In genomic region chr11:11684930-11685852, GRCm38 (mm10) we compare ENCODE assay signal across 8 mouse cellular contexts. TPM values are rescaled to one million over a fixed set of nuclear protein-coding genes. Genes with fewer than 3 reads are reported as not detected.
DNase-seq lines count a peak whose midpoint lies in the region; ATAC-seq and TF ChIP-seq lines count a peak whose summit lies in the region.

TSS of gene Ikzf1 (plus strand) at chr11:11685003.

- 0 out of 2 replicates have a peak, but pooled peaks cover 13% of the 10 kb centered on the region for H3K4me1 ChIP-seq in heart, embryonic 10.5 days
- peaks cover 18% of the 10 kb centered on the region for H3K4me1 ChIP-seq in forebrain, embryonic 15.5 days
- H3K4me1 ChIP-seq in limb, embryonic 14.5 days (ENCODE audit: control insufficient read depth, insufficient read depth, low read length): 0 out of 2 replicates have a peak, but pooled peaks cover 6% of the 10 kb centered on the region
- peaks cover 12% of the 10 kb centered on the region for H3K4me1 ChIP-seq in neural tube, embryonic 12.5 days

- peak within 1 kb of the TSS; percentile 83 for H3K27ac ChIP-seq in heart, embryonic 10.5 days
- H3K27ac ChIP-seq in forebrain, embryonic 15.5 days (replicated peaks): no peak within 1 kb of the TSS
- H3K27ac ChIP-seq in limb, embryonic 14.5 days (replicated peaks; ENCODE audit: low read depth, low read length): no peak within 1 kb of the TSS
- H3K27ac ChIP-seq in neural tube, embryonic 12.5 days: no peak within 1 kb of the TSS

- peak within 1 kb of the TSS; percentile 81 for H3K4me3 ChIP-seq in heart, embryonic 10.5 days
- peak within 1 kb of the TSS; percentile 61 for H3K4me3 ChIP-seq in forebrain, embryonic 15.5 days
- H3K4me3 ChIP-seq in limb, embryonic 14.5 days (replicated peaks; ENCODE audit: low read length): peak within 1 kb of the TSS; percentile 56
- peak within 1 kb of the TSS; percentile 63 for H3K4me3 ChIP-seq in neural tube, embryonic 12.5 days

- 2% methylated on average over 100 of the region's 100 CpGs for WGBS in heart, embryonic 10.5 days
- 2% methylated on average over 95 of the region's 100 CpGs for WGBS in forebrain, embryonic 15.5 days
- 2% methylated on average over 39 of the region's 100 CpGs for WGBS in limb, embryonic 14.5 days
- WGBS in neural tube, embryonic 12.5 days: under 1% methylated on average over 79 of the region's 100 CpGs

- H3K9ac ChIP-seq in forebrain, embryonic 15.5 days (replicated peaks): peak within 1 kb of the TSS; percentile 37; the same call in 1 of the 2 replicates
- H3K9ac ChIP-seq in limb, embryonic 14.5 days (ENCODE audit: low read depth, low read length, severe bottlenecking): peak within 1 kb of the TSS; percentile 51
- H3K9ac ChIP-seq in neural tube, embryonic 12.5 days: peak within 1 kb of the TSS; percentile 44; the same call in 1 of the 2 replicates

- no peaks in the 10 kb centered on the region for H3K36me3 ChIP-seq in heart, embryonic 10.5 days
- H3K36me3 ChIP-seq in forebrain, embryonic 15.5 days: no peaks in the 10 kb centered on the region
- no peaks in the 10 kb centered on the region for H3K36me3 ChIP-seq in limb, embryonic 14.5 days (ENCODE audit: control insufficient read depth, insufficient read depth, low read length)
- no peaks in the 10 kb centered on the region for H3K36me3 ChIP-seq in neural tube, embryonic 12.5 days

- peak within 1 kb of the TSS; percentile 99 for H3K4me2 ChIP-seq in forebrain, embryonic 15.5 days (replicated peaks)
- peak within 1 kb of the TSS; percentile 98 for H3K4me2 ChIP-seq in limb, embryonic 14.5 days (replicated peaks; ENCODE audit: low read depth, low read length, severe bottlenecking)
- peak within 1 kb of the TSS; percentile 99 for H3K4me2 ChIP-seq in neural tube, embryonic 12.5 days (replicated peaks)

- no peaks in the 10 kb centered on the region for H3K9me3 ChIP-seq in heart, embryonic 10.5 days
- no peaks in the 10 kb centered on the region for H3K9me3 ChIP-seq in forebrain, embryonic 15.5 days
- no peaks in the 10 kb centered on the region for H3K9me3 ChIP-seq in limb, embryonic 14.5 days (ENCODE audit: control insufficient read depth, low read length)
- H3K9me3 ChIP-seq in neural tube, embryonic 12.5 days: no peaks in the 10 kb centered on the region

- intact Hi-C loops in heart, postnatal 36 days (cut with DNase I): no loop called here
- intact Hi-C loops in left cerebral cortex, postnatal 25 days (cut with DNase I): loop anchor here (5.0 kb wide), 1 partner anchor 123 kb away; no protein-coding TSS in a partner anchor

- H3K27me3 ChIP-seq in heart, embryonic 10.5 days (ENCODE audit: insufficient read depth, poor library complexity, severe bottlenecking): peaks cover 62% of the 10 kb centered on the region
- H3K27me3 ChIP-seq in forebrain, embryonic 15.5 days: peaks cover 40% of the 10 kb centered on the region
- H3K27me3 ChIP-seq in limb, embryonic 14.5 days (ENCODE audit: control insufficient read depth, insufficient read depth, low read length): peaks cover 50% of the 10 kb centered on the region
- H3K27me3 ChIP-seq in neural tube, embryonic 12.5 days (replicated peaks): peaks cover 35% of the 10 kb centered on the region

- no peak for TF ChIP-seq POLR2A in limb, embryonic 14.5 days (IDR thresholded peaks at IDR 0.05; ENCODE audit: borderline replicate concordance, extremely low read depth, insufficient read depth, insufficient read length)

- peak; percentile 76 for ATAC-seq in forebrain, embryonic 15.5 days (replicated peaks)
- ATAC-seq in limb, embryonic 14.5 days (ENCODE audit: low FRiP score, low read depth): peak; percentile 31; the same call in 1 of the 2 replicates
- peak; percentile 70 for ATAC-seq in neural tube, embryonic 12.5 days (ENCODE audit: low FRiP score, low read depth)

- peak; percentile 88 for DNase-seq in heart, embryonic 10.5 days (ENCODE audit: low spot score)
- no peak for DNase-seq in heart, postnatal 36 days
- peak; percentile 57 for DNase-seq in T-cell, adult 2 months (ENCODE audit: low spot score)
- DNase-seq in limb, embryonic 14.5 days (ENCODE audit: low spot score): no peak
- no peak for DNase-seq in left cerebral cortex, postnatal 25 days (ENCODE audit: low spot score in 2 of 2)
- no peak for DNase-seq in gastrocnemius, postnatal 10 days

RNA-seq across cellular contexts. Expression of gene Ikzf1, which starts in this region (rescaled TPM):
- 7.2 and 7.4 TPM in 2 replicates for polyA plus RNA-seq in heart, embryonic 10.5 days (2016; fragmentation: Nextera tagmentation; extraction: Ambion mirVana)
- total RNA-seq in heart, postnatal 36 days (2021): 1 to 10 TPM; 1.5 to 2.1 TPM
- polyA plus RNA-seq in forebrain, embryonic 15.5 days (2015; fragmentation: Nextera tagmentation; extraction: Ambion mirVana): 2.4 and 2.8 TPM in 2 replicates
- polyA plus RNA-seq in limb, embryonic 14.5 days (2012; rRNA removed): 5.0 and 7.2 TPM in 2 replicates
- 3.4 and 3.5 TPM in 2 replicates for polyA plus RNA-seq in limb, embryonic 14.5 days (2014; fragmentation: Nextera tagmentation; extraction: Ambion mirVana)
- polyA plus RNA-seq in neural tube, embryonic 12.5 days (2016; fragmentation: Nextera tagmentation; extraction: Ambion mirVana): 0.70 and 0.99 TPM in 2 replicates
- total RNA-seq in left cerebral cortex, postnatal 25 days (2021): 1 to 10 TPM; 3.1 to 4.0 TPM
- total RNA-seq in gastrocnemius, postnatal 10 days (2021): 1 to 10 TPM; 1.1 to 2.6 TPM

Comparison
In these comparisons a context has a peak if more than half of its experiments do, and no peak if none do; other contexts are left out.
1. DNase-seq: peak in heart, embryonic 10.5 days (single experiment) and T-cell, adult 2 months (single experiment); none in heart, postnatal 36 days (0 of 2), limb, embryonic 14.5 days (single experiment), left cerebral cortex, postnatal 25 days (0 of 2) and gastrocnemius, postnatal 10 days (single experiment).
2. Peak in ATAC-seq, H3K4me3 ChIP-seq, H3K9ac ChIP-seq and H3K4me2 ChIP-seq in neural tube, embryonic 12.5 days; RNA of the gene not detected or under 1 TPM.
3. Peak in every context shown above with its lines, with median percentiles within 50 percentile points of each other: H3K4me3 ChIP-seq, ATAC-seq, H3K4me2 ChIP-seq and H3K9ac ChIP-seq.